Mouse (Mus musculus) CH12.LX (cell line): ENCODE data around the gene Brd2. TPM values are rescaled to one million over a fixed set of nuclear protein-coding genes. Genes with fewer than 3 reads are reported as not detected.

Source experiments
- DNase-seq: peaks from one replicate; pipeline ENCODE4 v3.0.0-alpha.2; 2013; ENCODE audit errors: extremely low read depth
- H3K27ac ChIP-seq: 2 replicates; pipeline ENCODE4 v1.5.1; 2012; ENCODE audit warnings: low read depth, mild to moderate bottlenecking, control low read depth, moderate library complexity; ENCODE audit not compliant: insufficient read depth
- H3K27me3 ChIP-seq: replicated peaks from 2 replicates; pipeline ENCODE3; 2012; ENCODE audit warnings: inconsistent platforms
- H3K36me3 ChIP-seq, 2 experiments: replicated peaks in 1 of 2; 2 replicates each; pipeline versions ENCODE3 to v1.6.1; 2012; ENCODE audit warnings: inconsistent platforms in 1 of 2, low read length in 1 of 2, mild to moderate bottlenecking in 1 of 2, mixed read lengths in 1 of 2, moderate library complexity in 1 of 2; ENCODE audit not compliant: control insufficient read depth in 1 of 2, insufficient read depth in 1 of 2
- H3K4me1 ChIP-seq, 2 experiments: 2 replicates each; pipeline ENCODE4 v1.6.1; 2012; ENCODE audit warnings: inconsistent platforms in 1 of 2, moderate library complexity in 1 of 2; ENCODE audit not compliant: insufficient read depth in 2 of 2, control insufficient read depth in 1 of 2
- H3K4me2 ChIP-seq: 2 replicates; pipeline ENCODE4 v1.6.1; 2012; ENCODE audit warnings: low read depth, mild to moderate bottlenecking, control low read depth; ENCODE audit not compliant: poor library complexity, insufficient read depth, severe bottlenecking
- H3K4me3 ChIP-seq, 3 experiments: fragments of 150-350 bp in 1 of 3; sonication (generic) in 1 of 3; replicated peaks in 1 of 3; 2 replicates each; pipeline versions ENCODE3 to v1.5.1; 2011 to 2012; ENCODE audit warnings: low read depth in 2 of 3, low read length in 2 of 3, mild to moderate bottlenecking in 2 of 3, moderate library complexity in 2 of 3, control low read depth in 1 of 3, improper control_type of control experiment in 1 of 3, inconsistent platforms in 1 of 3, mixed read lengths in 1 of 3; ENCODE audit not compliant: poor library complexity in 1 of 3
- H3K79me2 ChIP-seq: replicated peaks from 2 replicates; pipeline ENCODE4 v1.6.1; 2012; ENCODE audit warnings: mild to moderate bottlenecking, moderate library complexity; ENCODE audit not compliant: control insufficient read depth, poor library complexity, insufficient read depth, severe bottlenecking; ENCODE audit errors: extremely low read depth
- H3K9ac ChIP-seq: 2 replicates; pipeline ENCODE4 v1.6.1; 2012; ENCODE audit warnings: low read depth, mild to moderate bottlenecking, control low read depth, moderate library complexity; ENCODE audit not compliant: insufficient read depth
- H3K9me3 ChIP-seq: replicated peaks from 2 replicates; pipeline ENCODE3; 2012; ENCODE audit warnings: low read length, inconsistent platforms, mixed read lengths
- CHD1 ChIP-seq: IDR thresholded peaks from 2 replicates; pipeline ENCODE4 v1.6.1; 2012; ENCODE audit warnings: low read depth, low read length, improper control_type of control experiment, inconsistent platforms
- CHD2 ChIP-seq: IDR thresholded peaks from 2 replicates; pipeline ENCODE4 v1.6.1; 2011; ENCODE audit warnings: low read length, improper control_type of control experiment
- CTCF ChIP-seq, 2 experiments: IDR thresholded peaks in 1 of 2; conservative IDR thresholded peaks in 1 of 2; 2 replicates each; pipeline ENCODE4 v1.5.1; 2011 to 2012; ENCODE audit warnings: low read depth in 2 of 2, low read length in 2 of 2, improper control_type of control experiment in 1 of 2, inconsistent platforms in 1 of 2, mild to moderate bottlenecking in 1 of 2, moderate library complexity in 1 of 2
- E2F4 ChIP-seq: IDR thresholded peaks from 2 replicates; pipeline ENCODE4 v1.6.1; 2011; ENCODE audit warnings: low read depth, low read length, improper control_type of control experiment; ENCODE audit not compliant: insufficient replicate concordance
- EP300 ChIP-seq: IDR thresholded peaks from 2 replicates; pipeline ENCODE4 v1.6.1; 2011; ENCODE audit warnings: low read length, improper control_type of control experiment
- ETS1 ChIP-seq: conservative IDR thresholded peaks from 2 replicates; pipeline ENCODE4 v1.6.1; 2012; ENCODE audit warnings: low read depth, mild to moderate bottlenecking, inconsistent platforms, low read length, improper control_type of control experiment, moderate library complexity
- HCFC1 ChIP-seq: IDR thresholded peaks from 2 replicates; pipeline ENCODE4 v1.6.1; 2012; ENCODE audit warnings: low read depth, mild to moderate bottlenecking, inconsistent platforms, low read length, improper control_type of control experiment
- IRF4 ChIP-seq: IDR thresholded peaks from 2 replicates; pipeline ENCODE4 v1.6.1; 2014; ENCODE audit warnings: low read depth, mild to moderate bottlenecking, inconsistent platforms, low read length, improper control_type of control experiment
- JUN ChIP-seq: IDR thresholded peaks from 2 replicates; pipeline ENCODE4 v1.6.1; 2011; ENCODE audit warnings: low read depth, mild to moderate bottlenecking, low read length, improper control_type of control experiment, moderate library complexity; ENCODE audit not compliant: insufficient read depth
- JUND ChIP-seq: conservative IDR thresholded peaks from 2 replicates; pipeline ENCODE4 v1.6.1; 2011; ENCODE audit warnings: low read depth, low read length, improper control_type of control experiment
- KAT2A ChIP-seq: IDR thresholded peaks from 2 replicates; pipeline ENCODE4 v1.6.1; 2012; ENCODE audit warnings: low read length, improper control_type of control experiment, inconsistent platforms; ENCODE audit not compliant: insufficient replicate concordance
- MAX ChIP-seq: IDR thresholded peaks from 2 replicates; pipeline ENCODE4 v1.6.1; 2011; ENCODE audit warnings: low read length, improper control_type of control experiment
- MAZ ChIP-seq: IDR thresholded peaks from 2 replicates; pipeline ENCODE4 v1.6.1; 2012; ENCODE audit warnings: low read depth, mild to moderate bottlenecking, inconsistent platforms, low read length, improper control_type of control experiment, moderate library complexity
- MEF2A ChIP-seq: IDR thresholded peaks from 2 replicates; pipeline ENCODE4 v1.6.1; 2014; ENCODE audit warnings: low read depth, mild to moderate bottlenecking, inconsistent platforms, low read length, improper control_type of control experiment, borderline replicate concordance
- MXI1 ChIP-seq: IDR thresholded peaks from 2 replicates; pipeline ENCODE4 v1.6.1; 2011; ENCODE audit warnings: mild to moderate bottlenecking, low read depth, low read length, improper control_type of control experiment
- MYC ChIP-seq: IDR thresholded peaks from 2 replicates; pipeline ENCODE4 v1.6.1; 2011; ENCODE audit warnings: low read depth, mild to moderate bottlenecking, improper control_type of control experiment, low read length
- NELFE ChIP-seq: IDR thresholded peaks from 2 replicates; pipeline ENCODE4 v1.6.1; 2011; ENCODE audit warnings: low read depth, low read length, improper control_type of control experiment
- NRF1 ChIP-seq: IDR thresholded peaks from 2 replicates; pipeline ENCODE4 v1.6.1; 2014; ENCODE audit warnings: low read depth, mild to moderate bottlenecking, inconsistent platforms, low read length, improper control_type of control experiment, moderate library complexity
- PAX5 ChIP-seq: IDR thresholded peaks from 2 replicates; pipeline ENCODE4 v1.6.1; 2012; ENCODE audit warnings: low read length, inconsistent platforms, mixed read lengths
- RAD21 ChIP-seq: IDR thresholded peaks from 2 replicates; pipeline ENCODE4 v1.6.1; 2011; ENCODE audit warnings: low read depth, mild to moderate bottlenecking, low read length, improper control_type of control experiment, moderate library complexity
- RCOR1 ChIP-seq: conservative IDR thresholded peaks from 2 replicates; pipeline ENCODE4 v1.6.1; 2012; ENCODE audit warnings: low read depth, mild to moderate bottlenecking, inconsistent platforms, low read length, improper control_type of control experiment
- SIN3A ChIP-seq: IDR thresholded peaks from 2 replicates; pipeline ENCODE4 v1.6.1; 2012; ENCODE audit warnings: low read length, improper control_type of control experiment, inconsistent platforms
- SMC3 ChIP-seq: IDR thresholded peaks from 2 replicates; pipeline ENCODE4 v1.6.1; 2011; ENCODE audit warnings: low read depth, low read length, improper control_type of control experiment
- TBP ChIP-seq: conservative IDR thresholded peaks from 2 replicates; pipeline ENCODE4 v1.6.1; 2011; ENCODE audit warnings: low read depth, low read length, improper control_type of control experiment
- TCF12 ChIP-seq: IDR thresholded peaks from 2 replicates; pipeline ENCODE4 v1.6.1; 2014; ENCODE audit warnings: low read depth, mild to moderate bottlenecking, inconsistent platforms, low read length, improper control_type of control experiment
- UBTF ChIP-seq: IDR thresholded peaks from 2 replicates; pipeline ENCODE4 v1.6.1; 2012; ENCODE audit warnings: low read depth, mild to moderate bottlenecking, inconsistent platforms, low read length, improper control_type of control experiment, moderate library complexity
- USF1 ChIP-seq: IDR thresholded peaks from 2 replicates; pipeline ENCODE4 v1.6.1; 2014; ENCODE audit warnings: low read depth, mild to moderate bottlenecking, inconsistent platforms, low read length, improper control_type of control experiment
- USF2 ChIP-seq: conservative IDR thresholded peaks from 2 replicates; pipeline ENCODE4 v1.6.1; 2011; ENCODE audit warnings: low read depth, low read length, improper control_type of control experiment
- ZC3H11A ChIP-seq: IDR thresholded peaks from 2 replicates; pipeline ENCODE4 v1.6.1; 2012; ENCODE audit warnings: low read depth, mild to moderate bottlenecking, inconsistent platforms, low read length, improper control_type of control experiment
- ZMIZ1 ChIP-seq: IDR thresholded peaks from 2 replicates; pipeline ENCODE4 v1.6.1; 2012; ENCODE audit warnings: low read depth, mild to moderate bottlenecking, inconsistent platforms, low read length, improper control_type of control experiment
- ZNF384 ChIP-seq: IDR thresholded peaks from 2 replicates; pipeline ENCODE4 v1.6.1; 2012; ENCODE audit warnings: low read depth, low read length, improper control_type of control experiment, inconsistent platforms
- dilution Hi-C: fragments of 300-500 bp; cut with MboI; formaldehyde crosslinking; loops from 2 replicates; pipeline ENCODE4 v1.14.3; 2020; ENCODE audit warnings: low sequenced_read_pairs; ENCODE audit not compliant: extremely low pct_unique_long_range_greater_than_20kb, extremely low pct_ligation_motif_present
- in situ Hi-C: fragments of 300-500 bp; cut with MboI; formaldehyde crosslinking; loops from 3 replicates; pipeline ENCODE4 v1.14.3; 2019; ENCODE audit warnings: low sequenced_read_pairs, low pct_ligation_motif_present, low pct_unique_long_range_greater_than_20kb, mixed read lengths
- polyA plus RNA-seq: library from polyadenylated mRNA; unstranded; fragments of >175 nt; gene quantifications from 2 replicates; pipeline ENCODE4 v1.2.1, GENCODE M21; 2012; ENCODE audit warnings: low read depth; ENCODE audit not compliant: insufficient read length
- total RNA-seq, 2 experiments: library from RNA; depleted of rRNA; stranded (reverse); fragments of 300-350 nt in 1 of 2; fragments of >200 nt in 1 of 2; gene quantifications; 2 replicates each; pipeline ENCODE4 v1.2.3; 2012 to 2014

Brd2 gene
- total and polyA plus RNA-seq, 3 experiments = 101 to 247 (median 141) TPM

- peak overlapping the region; percentile 92 for H3K4me2 ChIP-seq
- H3K27ac ChIP-seq = no peak overlapping the region
- dilution Hi-C loops = no loop called here
- H3K79me2 ChIP-seq = no peaks in the 10 kb centered on the region
- peak overlapping the region; percentile 22; the same call in 1 of the 2 replicates for H3K9ac ChIP-seq
- no peaks in the 10 kb centered on the region for H3K36me3 ChIP-seq
- peaks cover 2% of the 10 kb centered on the region for H3K9me3 ChIP-seq
- DNase-seq = peak; percentile 89
- peak; percentile 27; the same call in 1 of the 2 replicates for TF ChIP-seq MEF2A
- peak; percentile 84 for TF ChIP-seq RAD21
- TF ChIP-seq E2F4 = no peak
- TF ChIP-seq TBP = no peak
- 0 out of 2 replicates have a peak, but pooled peaks have one; percentile 26 for TF ChIP-seq TCF12
- TF ChIP-seq ZNF384 = no peak
- TF ChIP-seq EP300 = no peak
- peak; percentile 77 for TF ChIP-seq SMC3
- TF ChIP-seq MXI1 = 0 out of 2 replicates have a peak, but pooled peaks have one; percentile 33
- peak; percentile 35 for TF ChIP-seq ZC3H11A
- TF ChIP-seq CTCF (conservative IDR thresholded peaks at IDR 0.05 in 1 of 2, IDR thresholded peaks at IDR 0.05 in 1 of 2; ENCODE audit: low read depth in 2 of 2, low read length in 2 of 2) = peak; percentile 55 to 85
- in situ Hi-C loops = no loop called here
- H3K27me3 ChIP-seq = peaks cover 4% of the 10 kb centered on the region
- H3K4me1 ChIP-seq = peaks cover 3 to 22% of the 10 kb centered on the region in 2 experiments; a peak in 3 of 4 replicates
- peak overlapping the region in 1 of 3 experiments; percentile 26 for H3K4me3 ChIP-seq
Measured at GRCm38 (mm10) chr17:34077549-34077948, 44.9 kb downstream of the Brd2 start.

GRCm38 (mm10) chr17:34075271-34075670 is 47.2 kb downstream of the Brd2 start:
- Histone ChIP-seq H3K27me3 (peaks cover 4% of the 10 kb centered on the region), H3K36me3 (peaks cover 0 to 4% of the 10 kb centered on the region in 2 experiments), H3K4me3 (no peak overlapping the region), H3K9ac (no peak overlapping the region), H3K4me2 (no peak overlapping the region), H3K27ac (no peak overlapping the region), H3K9me3 (no peaks in the 10 kb centered on the region), H3K79me2 (no peaks in the 10 kb centered on the region), H3K4me1 (peaks cover 3 to 28% of the 10 kb centered on the region in 2 experiments; a peak in 3 of 4 replicates)
- in situ Hi-C loops = no loop called here
- TF ChIP-seq NRF1 = no peak
- no peak for TF ChIP-seq ZNF384
- TF ChIP-seq MAZ = no peak
- no peak for TF ChIP-seq CHD1
- TF ChIP-seq SIN3A = no peak
- no peak; the same call in 1 of the 2 replicates for TF ChIP-seq MYC
- no peak for TF ChIP-seq NELFE
- TF ChIP-seq HCFC1 = no peak
- no peak for TF ChIP-seq CHD2
- TF ChIP-seq KAT2A = no peak
- no peak for TF ChIP-seq ETS1
- TF ChIP-seq MAX = no peak
- no peak for TF ChIP-seq PAX5
- no peak for TF ChIP-seq USF1
- TF ChIP-seq RCOR1 = 0 out of 2 replicates have a peak, but pooled peaks have one; percentile 23
- TF ChIP-seq JUND = no peak
- peak; percentile 43 for TF ChIP-seq SMC3
- TF ChIP-seq IRF4 = no peak
- TF ChIP-seq TCF12 = no peak
- no peak for TF ChIP-seq UBTF
- no peak for TF ChIP-seq ZMIZ1
- peak; percentile 59 to 79; a peak in 3 of 4 replicates for TF ChIP-seq CTCF (conservative IDR thresholded peaks at IDR 0.05 in 1 of 2, IDR thresholded peaks at IDR 0.05 in 1 of 2; ENCODE audit: low read depth in 2 of 2, low read length in 2 of 2)
- TF ChIP-seq EP300 = no peak
- TF ChIP-seq JUN = no peak
- peak; percentile 45 for TF ChIP-seq RAD21
- TF ChIP-seq USF2 = no peak
- TF ChIP-seq MEF2A = no peak
- TF ChIP-seq TBP = no peak
- no peak for TF ChIP-seq E2F4
- no peak for TF ChIP-seq ZC3H11A
- dilution Hi-C loops = no loop called here
- DNase-seq = peak; percentile 78
